ENCODE assay signal across 9 mouse cellular contexts in the genomic region with DNA sequence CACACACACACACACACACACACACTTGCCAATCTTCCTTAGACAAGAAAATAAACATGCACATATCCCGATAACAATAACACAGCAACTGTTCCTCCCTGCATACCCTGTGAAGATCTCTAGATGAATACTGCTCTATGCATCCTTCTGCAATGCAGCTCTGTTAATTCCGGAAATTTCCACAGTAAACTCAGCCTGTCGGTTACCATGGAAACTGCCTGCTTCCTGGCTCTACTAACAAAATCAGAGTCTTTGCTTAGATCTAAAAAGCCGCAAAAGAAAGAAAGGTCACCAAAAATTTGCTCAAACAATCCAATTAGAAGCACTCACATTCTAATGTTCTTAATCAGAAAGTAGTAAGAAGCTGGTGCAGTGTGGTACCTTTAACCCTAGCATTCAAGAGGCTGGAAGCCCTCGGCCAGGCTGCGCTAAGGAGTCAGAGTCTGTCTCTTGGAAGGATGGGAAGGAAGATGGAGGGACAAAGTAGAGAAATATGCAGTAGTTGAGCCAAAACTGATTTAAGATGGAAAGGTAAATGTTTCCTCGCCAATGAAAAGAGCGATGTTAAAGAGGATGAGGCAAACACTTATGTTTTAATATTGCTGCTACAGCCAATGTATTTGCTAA. TPM values are rescaled to one million over a fixed set of nuclear protein-coding genes. Genes with fewer than 3 reads are reported as not detected.
DNase-seq lines count a peak whose midpoint lies in the region; ATAC-seq and TF ChIP-seq lines count a peak whose summit lies in the region.
"Had no signal": no experiment of that assay in that cellular context is flagged by ENCODE, and none has a peak within 500 bp of the region (broad histone marks: within the 10 kb centered on the region; RNA-seq: fewer than 3 reads in every experiment).

No protein-coding gene starts in this region.

- WGBS in limb, embryonic 10.5 days: 93% methylated on average over 8 of the region's 8 CpGs
- 96% methylated on average over 8 of the region's 8 CpGs for WGBS in thymus, adult 2 months

- no peaks in the 10 kb centered on the region for H3K4me1 ChIP-seq in limb, embryonic 10.5 days
- H3K4me1 ChIP-seq in thymus, adult 2 months (replicated peaks; ENCODE audit: control insufficient read depth, insufficient read depth, low read length): no peaks in the 10 kb centered on the region

- no peak for TF ChIP-seq CTCF in thymus, adult 2 months (IDR thresholded peaks at IDR 0.05; ENCODE audit: borderline replicate concordance, control insufficient read depth, extremely low read depth, insufficient read depth, low read length, poor library complexity)

- peak; percentile 15 for DNase-seq in cerebellum, adult 11 months
- DNase-seq in lung, postnatal 10 days: peak; percentile 28
- DNase-seq in lung, postnatal 25 days (ENCODE audit: low spot score): no peak
- DNase-seq in layer of hippocampus, postnatal 36 days: peak; percentile 24 to 34
- peak; percentile 49 to 71 for DNase-seq in right cerebral cortex, postnatal 36 days (ENCODE audit: low spot score in 2 of 2)
- no peak for DNase-seq in limb, embryonic 10.5 days (ENCODE audit: low spot score)
- DNase-seq in thymus, adult 2 months: no peak

- H3K9me3 ChIP-seq in limb, embryonic 10.5 days (replicated peaks): no peaks in the 10 kb centered on the region
- H3K9me3 ChIP-seq: lung, embryonic 15.5 days had no signal

- no peak overlapping the region for H3K27ac ChIP-seq in limb, embryonic 10.5 days
- H3K27ac ChIP-seq in thymus, adult 2 months (ENCODE audit: control insufficient read depth, insufficient read depth, low read length): no peak overlapping the region
- H3K27ac ChIP-seq: lung, embryonic 15.5 days had no signal

- H3K36me3 ChIP-seq in limb, embryonic 10.5 days: peaks cover 10% of the 10 kb centered on the region
- H3K36me3 ChIP-seq in thymus, adult 2 months (ENCODE audit: control insufficient read depth, insufficient read depth, low read length): 0 out of 2 replicates have a peak, but pooled peaks cover 3% of the 10 kb centered on the region
- H3K36me3 ChIP-seq: lung, embryonic 15.5 days had no signal

- H3K4me3 ChIP-seq in limb, embryonic 10.5 days: no peak overlapping the region
- no peak overlapping the region for H3K4me3 ChIP-seq in thymus, adult 2 months (ENCODE audit: control insufficient read depth, insufficient read depth, low read length)
- H3K4me3 ChIP-seq: lung, embryonic 15.5 days had no signal

- no peak for TF ChIP-seq POLR2A in thymus, adult 2 months (IDR thresholded peaks at IDR 0.05; ENCODE audit: control insufficient read depth, extremely low read depth, insufficient read depth, low read length, poor library complexity)

- ATAC-seq in cerebellum, adult (ENCODE audit: insufficient number of reproducible peaks, low FRiP score, low TSS enrichment): no peak; the same call in 1 of the 2 replicates

- H3K27me3 ChIP-seq in limb, embryonic 10.5 days (ENCODE audit: low read depth, poor library complexity, severe bottlenecking): no peaks in the 10 kb centered on the region
- H3K27me3 ChIP-seq in thymus, adult 2 months (ENCODE audit: control insufficient read depth, insufficient read depth, low read length): no peaks in the 10 kb centered on the region
- H3K27me3 ChIP-seq: lung, embryonic 15.5 days had no signal

RNA-seq across cellular contexts. Expression of a gene that starts 42.3 kb away (rescaled TPM):
- total RNA-seq in layer of hippocampus, postnatal 36 days (2021): 100 to 1,000 TPM; 194 to 203 TPM
- 64.6 and 69.4 TPM in 2 replicates for polyA plus RNA-seq in limb, embryonic 10.5 days (2016; fragmentation: Nextera tagmentation; extraction: Ambion mirVana)
- 17.8 and 18.5 TPM in 2 replicates for polyA plus RNA-seq in thymus, adult 2 months (2012; rRNA removed)

Comparison
In these comparisons a context has a peak if more than half of its experiments do, and no peak if none do; other contexts are left out.
1. DNase-seq: peak in cerebellum, adult 11 months (single experiment), lung, postnatal 10 days (single experiment), layer of hippocampus, postnatal 36 days (2 of 2) and right cerebral cortex, postnatal 36 days (2 of 2); none in lung, postnatal 25 days (single experiment), limb, embryonic 10.5 days (single experiment) and thymus, adult 2 months (single experiment).